Mouse (Mus musculus) small intestine, adult 2 months (tissue): ENCODE measurements around the gene Fnip1. TPM values are rescaled to one million over a fixed set of nuclear protein-coding genes. Genes with fewer than 3 reads are reported as not detected.
A peak's percentile ranks its signal among the peaks of the same experiment; 100 is the strongest.
"Not testable (repeated sequence)": the region's sequence is repeated elsewhere in the genome, so short reads cannot be mapped to it uniquely, and the experiment has no call there.

Source experiments
- H3K27ac ChIP-seq: fragments of 200-500 bp; 2 replicates; pipeline ENCODE4 v1.5.1; 2012; ENCODE audit warnings: low read depth, low read length, control low read depth, inconsistent platforms; ENCODE audit not compliant: insufficient read depth
- H3K27me3 ChIP-seq: fragments of 200-500 bp; 2 replicates; pipeline ENCODE4 v1.6.1; 2012; ENCODE audit warnings: mild to moderate bottlenecking, moderate library complexity, low read length, inconsistent platforms; ENCODE audit not compliant: control insufficient read depth, insufficient read depth
- H3K36me3 ChIP-seq: fragments of 200-500 bp; 2 replicates; pipeline ENCODE4 v1.6.1; 2012; ENCODE audit warnings: mild to moderate bottlenecking, low read length, control low read depth, inconsistent platforms; ENCODE audit not compliant: control insufficient read depth, insufficient read depth
- H3K4me1 ChIP-seq: fragments of 200-500 bp; 2 replicates; pipeline ENCODE4 v1.6.1; 2012; ENCODE audit warnings: low read length, inconsistent platforms, mixed read lengths; ENCODE audit not compliant: control insufficient read depth, insufficient read depth, insufficient read length
- H3K4me3 ChIP-seq: fragments of 200-500 bp; 2 replicates; pipeline ENCODE4 v1.5.1; 2012; ENCODE audit warnings: low read depth, mild to moderate bottlenecking, control low read depth, inconsistent platforms, low read length, moderate library complexity
- CTCF ChIP-seq: fragments of 200-500 bp; IDR thresholded peaks from 2 replicates; pipeline ENCODE4 v1.5.1; 2012; ENCODE audit warnings: low read depth, mild to moderate bottlenecking, control low read depth, inconsistent platforms, low read length, moderate library complexity, mixed read lengths; ENCODE audit not compliant: insufficient replicate concordance, insufficient read length; ENCODE audit errors: extremely low read depth
- POLR2A ChIP-seq: fragments of 200-500 bp; IDR thresholded peaks from 2 replicates; pipeline ENCODE4 v1.6.1; 2012; ENCODE audit warnings: low read depth, mild to moderate bottlenecking, control low read depth, inconsistent platforms, low read length, moderate library complexity
- WGBS: fragments of 180-500 bp; shearing (Covaris S2); methylation state at CpG from one replicate; pipeline ENCODE4 v1.1.7; 2018; 5-methylcytosine and 5-hydroxymethylcytosine counted together
- polyA plus RNA-seq: library from polyadenylated mRNA; depleted of rRNA; stranded (reverse); fragments of >200 nt; gene quantifications from 2 replicates; pipeline ENCODE4 v1.2.3, GENCODE M21; 2012; rRNA removed

Fnip1 gene
- 0.74 and 1.9 TPM in 2 replicates for polyA plus RNA-seq

- Histone ChIP-seq H3K27me3 (no peaks in the 10 kb centered on the region), H3K27ac (peak within 1 kb of the TSS; percentile 66), H3K36me3 (no peaks in the 10 kb centered on the region), H3K4me3 (peak within 1 kb of the TSS; percentile 96), H3K4me1 (peaks cover 2% of the 10 kb centered on the region; the same call in 1 of the 2 replicates)
- TF ChIP-seq POLR2A (peak; percentile 61; the same call in 1 of the 2 replicates), CTCF (no peak)
- whole genome bisulfite sequencing, result 1% methylated on average over 42 of the region's 47 CpGs
Measured at GRCm38 (mm10) chr11:54437823-54438337, at the start of gene Fnip1. Fnip1 (plus strand) TSS chr11:54438199.

GRCm38 (mm10) chr11:54390386-54390785, 47.6 kb upstream of the Fnip1 start:
- WGBS, result 39% methylated on average over 8 of the region's 8 CpGs
- Histone ChIP-seq H3K27ac (no peak overlapping the region), H3K4me1 (no peaks in the 10 kb centered on the region), H3K27me3 (no peaks in the 10 kb centered on the region), H3K4me3 (no peak overlapping the region), H3K36me3 (no peaks in the 10 kb centered on the region)
- TF ChIP-seq POLR2A, result no peak
- TF ChIP-seq CTCF, result no peak

GRCm38 (mm10) chr11:54391326-54391725, 46.7 kb upstream of the Fnip1 start:
- no peaks in the 10 kb centered on the region for H3K36me3 ChIP-seq
- TF ChIP-seq POLR2A (no peak), CTCF (no peak)
- H3K4me1 ChIP-seq, result no peaks in the 10 kb centered on the region
- WGBS, result 83% methylated on average over 4 of the region's 4 CpGs
- no peak overlapping the region for H3K4me3 ChIP-seq
- no peak overlapping the region for H3K27ac ChIP-seq
- no peaks in the 10 kb centered on the region for H3K27me3 ChIP-seq

- Histone ChIP-seq H3K4me3 (no peak overlapping the region), H3K4me1 (no peaks in the 10 kb centered on the region), H3K36me3 (no peaks in the 10 kb centered on the region), H3K27ac (no peak overlapping the region), H3K27me3 (no peaks in the 10 kb centered on the region)
- WGBS, result 35% methylated on average over 1 of the region's 1 CpGs
- TF ChIP-seq CTCF, result no peak
- no peak for TF ChIP-seq POLR2A
Measured at GRCm38 (mm10) chr11:54396686-54397085, 41.3 kb upstream of the Fnip1 start.

GRCm38 (mm10) chr11:54398058-54398457, 39.9 kb upstream of the Fnip1 start:
- 70% methylated on average over 4 of the region's 4 CpGs for WGBS
- Histone ChIP-seq H3K27me3 (no peaks in the 10 kb centered on the region), H3K27ac (no peak overlapping the region), H3K4me1 (no peaks in the 10 kb centered on the region), H3K36me3 (no peaks in the 10 kb centered on the region), H3K4me3 (no peak overlapping the region)
- TF ChIP-seq CTCF (no peak), POLR2A (no peak)

GRCm38 (mm10) chr11:54400803-54401202, 37.2 kb upstream of the Fnip1 start:
- not testable (repeated sequence) for H3K4me3 ChIP-seq, H3K27me3 ChIP-seq, H3K4me1 ChIP-seq, H3K36me3 ChIP-seq, H3K27ac ChIP-seq
- WGBS, result 95% methylated on average over 20 of the region's 20 CpGs

- Histone ChIP-seq H3K36me3 (no peaks in the 10 kb centered on the region), H3K27me3 (no peaks in the 10 kb centered on the region), H3K27ac (no peak overlapping the region), H3K4me1 (no peaks in the 10 kb centered on the region), H3K4me3 (no peak overlapping the region)
- 72% methylated on average over 4 of the region's 4 CpGs for WGBS
- no peak for TF ChIP-seq POLR2A
- no peak for TF ChIP-seq CTCF
Measured at GRCm38 (mm10) chr11:54404885-54405284, 33.1 kb upstream of the Fnip1 start.
